Mouse (Mus musculus) heart, adult 2 months (tissue): ENCODE measurements around the gene Srrm3.

ENCODE experiments used
- CTCF ChIP-seq: fragments of 200-600 bp; IDR thresholded peaks from 2 replicates; pipeline ENCODE4 v1.8.1; 2022; ENCODE audit warnings: antibody characterized with exemption, mild to moderate bottlenecking, moderate library complexity
- EP300 ChIP-seq: fragments of 200-500 bp; IDR thresholded peaks from 2 replicates; pipeline ENCODE4 v1.6.1; 2011; ENCODE audit warnings: low read depth, low read length, control low read depth; ENCODE audit not compliant: insufficient read depth

- peak; percentile 19; the same call in 1 of the 2 replicates for TF ChIP-seq CTCF
- no peak for TF ChIP-seq EP300
Observed at GRCm38 (mm10) chr5:135867637-135868593, 61.2 kb downstream of the Srrm3 start.
